Mouse (Mus musculus) thymus, adult 2 months (tissue): Measurements from ENCODE around the gene Ank3. TPM values are rescaled to one million over a fixed set of nuclear protein-coding genes. Genes with fewer than 3 reads are reported as not detected.

Source experiments
- DNase-seq: peaks from one replicate; pipeline ENCODE4 v3.0.0; 2021
- H3K27ac ChIP-seq: fragments of 200-500 bp; 2 replicates; pipeline ENCODE4 v1.5.1; 2012; ENCODE audit warnings: low read length, control low read depth; ENCODE audit not compliant: control insufficient read depth, insufficient read depth
- H3K27me3 ChIP-seq: fragments of 200-500 bp; 2 replicates; pipeline ENCODE4 v1.6.1; 2012; ENCODE audit warnings: mild to moderate bottlenecking, low read length, moderate library complexity, mixed read lengths; ENCODE audit not compliant: control insufficient read depth, insufficient read depth
- H3K36me3 ChIP-seq: fragments of 200-500 bp; 2 replicates; pipeline ENCODE4 v1.6.1; 2012; ENCODE audit warnings: mild to moderate bottlenecking, low read length, moderate library complexity; ENCODE audit not compliant: control insufficient read depth, insufficient read depth
- H3K4me1 ChIP-seq: fragments of 200-500 bp; replicated peaks from 2 replicates; pipeline ENCODE4 v1.6.1; 2012; ENCODE audit warnings: low read length; ENCODE audit not compliant: control insufficient read depth, insufficient read depth
- H3K4me3 ChIP-seq: fragments of 200-500 bp; 2 replicates; pipeline ENCODE4 v1.5.1; 2012; ENCODE audit warnings: mild to moderate bottlenecking, low read length, control low read depth, moderate library complexity; ENCODE audit not compliant: control insufficient read depth, insufficient read depth
- CTCF ChIP-seq: fragments of 200-500 bp; IDR thresholded peaks from 2 replicates; pipeline ENCODE4 v1.5.1; 2012; ENCODE audit warnings: mild to moderate bottlenecking, control low read depth, low read length, moderate library complexity, borderline replicate concordance; ENCODE audit not compliant: control insufficient read depth, poor library complexity, insufficient read depth; ENCODE audit errors: extremely low read depth
- POLR2A ChIP-seq: fragments of 200-500 bp; IDR thresholded peaks from 2 replicates; pipeline ENCODE4 v1.6.1; 2012; ENCODE audit warnings: mild to moderate bottlenecking, low read length, control low read depth, moderate library complexity; ENCODE audit not compliant: control insufficient read depth, poor library complexity, insufficient read depth; ENCODE audit errors: extremely low read depth
- WGBS: fragments of 180-500 bp; shearing (Covaris S2); methylation state at CpG from one replicate; pipeline ENCODE4 v1.1.7; 2018; 5-methylcytosine and 5-hydroxymethylcytosine counted together
- polyA plus RNA-seq: library from polyadenylated mRNA; depleted of rRNA; stranded (reverse); fragments of >200 nt; gene quantifications from 2 replicates; pipeline ENCODE4 v1.2.3, GENCODE M21; 2012

Gene Ank3
- polyA plus RNA-seq, 1 experiment: 4.2 TPM

DNA sequence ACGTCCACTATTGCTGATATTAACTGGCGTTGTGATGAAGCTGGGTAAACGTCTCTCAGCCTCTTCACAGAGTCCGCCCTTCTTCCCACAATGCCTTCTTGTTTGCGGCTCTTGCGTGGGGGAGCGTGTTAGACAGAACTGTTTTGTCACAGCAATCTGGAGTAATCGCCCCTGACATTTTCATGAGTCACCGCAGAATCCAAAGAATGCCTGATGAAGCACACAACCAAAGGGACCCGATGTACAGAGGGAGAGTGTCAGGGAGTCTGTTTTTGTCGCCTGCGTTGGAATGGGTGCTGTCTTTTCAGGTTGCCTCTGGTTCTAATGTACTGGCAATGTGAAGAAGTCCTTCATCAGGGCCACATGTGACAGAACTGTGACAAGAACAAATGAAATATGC is 181.0 kb downstream of the Ank3 start:
- no peak for TF ChIP-seq POLR2A
- no peak for TF ChIP-seq CTCF
- H3K4me1 ChIP-seq: 0 out of 2 replicates have a peak, but pooled peaks cover 3% of the 10 kb centered on the region
- WGBS: 90% methylated on average over 12 of the region's 12 CpGs
- H3K4me3 ChIP-seq: no peak overlapping the region
- no peak overlapping the region for H3K27ac ChIP-seq
- no peaks in the 10 kb centered on the region for H3K27me3 ChIP-seq
- no peaks in the 10 kb centered on the region for H3K36me3 ChIP-seq
- DNase-seq: no peak

DNA sequence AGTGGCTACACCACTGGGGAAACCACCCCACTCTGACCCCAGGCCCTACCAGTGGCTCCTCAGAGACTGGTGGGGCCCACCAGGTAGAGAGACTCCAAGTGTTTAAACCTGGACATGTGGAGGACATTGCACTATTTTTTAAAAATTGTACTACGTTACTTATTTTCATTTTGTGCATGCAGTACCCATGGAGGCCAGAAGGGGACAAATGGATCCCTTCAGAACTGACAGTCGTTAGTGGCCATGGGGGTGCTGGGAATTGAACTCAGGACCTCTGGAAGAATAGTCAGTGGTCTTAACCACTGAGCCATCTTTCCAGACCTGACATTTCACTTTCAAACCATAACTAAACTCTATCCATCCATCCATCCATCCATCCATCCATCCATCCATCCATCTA is 183.0 kb downstream of the Ank3 start:
- no peak for DNase-seq
- no peak overlapping the region for H3K4me3 ChIP-seq
- no peaks in the 10 kb centered on the region for H3K36me3 ChIP-seq
- no peak for TF ChIP-seq CTCF
- no peak for TF ChIP-seq POLR2A
- H3K27me3 ChIP-seq: no peaks in the 10 kb centered on the region
- no peak overlapping the region for H3K27ac ChIP-seq
- H3K4me1 ChIP-seq: 0 out of 2 replicates have a peak, but pooled peaks cover 3% of the 10 kb centered on the region
- 93% methylated on average over 2 of the region's 2 CpGs for WGBS

DNA sequence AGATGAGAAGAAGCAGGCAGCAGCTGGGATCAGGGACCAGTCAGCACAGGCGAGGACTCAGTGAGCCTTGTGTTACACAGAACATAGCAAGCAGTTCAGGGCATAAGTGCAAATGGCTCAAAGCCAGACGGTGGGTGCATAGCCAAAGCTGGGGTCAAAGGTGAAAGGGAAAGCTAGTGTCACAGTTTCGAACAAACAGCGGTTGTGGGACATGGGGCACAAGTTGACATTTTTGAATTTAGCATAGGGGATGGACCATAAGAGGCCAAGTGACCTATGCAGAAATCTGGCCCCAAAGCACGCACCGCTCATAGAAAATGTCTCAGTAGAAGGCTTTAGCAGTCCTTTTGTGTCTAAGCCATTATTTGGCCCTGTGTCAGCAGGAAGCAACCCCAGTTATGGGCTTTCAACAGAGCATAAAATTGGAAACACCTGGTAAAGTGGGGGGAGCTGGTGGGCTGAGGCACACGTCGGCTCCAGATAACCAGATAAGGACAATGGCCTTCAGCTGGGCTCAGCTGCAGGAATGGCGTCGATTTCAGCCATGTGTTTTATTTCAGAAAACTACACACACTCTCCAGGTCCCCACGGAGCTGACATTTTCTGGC is 185.4 kb downstream of the Ank3 start:
- Histone ChIP-seq H3K36me3 (no peaks in the 10 kb centered on the region), H3K27ac (no peak overlapping the region), H3K27me3 (no peaks in the 10 kb centered on the region), H3K4me1 (0 out of 2 replicates have a peak, but pooled peaks cover 3% of the 10 kb centered on the region), H3K4me3 (no peak overlapping the region)
- no peak for TF ChIP-seq CTCF
- TF ChIP-seq POLR2A: no peak
- 58% methylated on average over 11 of the region's 11 CpGs for WGBS
- DNase-seq: no peak

DNA sequence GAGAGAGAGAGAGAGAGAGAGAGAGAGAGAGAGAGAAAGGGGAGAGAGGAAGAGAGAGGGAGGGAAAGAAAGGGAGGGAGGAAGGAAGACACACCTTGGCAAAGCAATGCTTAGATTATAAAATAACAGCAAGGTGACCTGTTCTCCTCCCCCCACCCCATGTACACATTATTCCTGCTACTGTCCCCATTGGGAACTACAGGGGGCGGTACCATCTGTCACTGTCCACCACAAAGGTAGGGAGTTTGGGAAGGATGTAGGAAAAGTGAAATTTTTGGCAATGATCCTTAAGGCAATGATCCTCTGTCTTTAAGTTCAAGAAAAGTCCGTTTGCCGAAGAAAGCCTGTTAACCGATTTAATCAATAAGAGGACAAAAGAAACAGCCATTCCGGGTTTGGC is 186.0 kb downstream of the Ank3 start:
- H3K4me1 ChIP-seq: 0 out of 2 replicates have a peak, but pooled peaks cover 3% of the 10 kb centered on the region
- WGBS: 86% methylated on average over 5 of the region's 5 CpGs
- H3K36me3 ChIP-seq: no peaks in the 10 kb centered on the region
- no peaks in the 10 kb centered on the region for H3K27me3 ChIP-seq
- no peak overlapping the region for H3K27ac ChIP-seq
- no peak for DNase-seq
- TF ChIP-seq POLR2A: no peak
- TF ChIP-seq CTCF: no peak
- H3K4me3 ChIP-seq: no peak overlapping the region

DNA sequence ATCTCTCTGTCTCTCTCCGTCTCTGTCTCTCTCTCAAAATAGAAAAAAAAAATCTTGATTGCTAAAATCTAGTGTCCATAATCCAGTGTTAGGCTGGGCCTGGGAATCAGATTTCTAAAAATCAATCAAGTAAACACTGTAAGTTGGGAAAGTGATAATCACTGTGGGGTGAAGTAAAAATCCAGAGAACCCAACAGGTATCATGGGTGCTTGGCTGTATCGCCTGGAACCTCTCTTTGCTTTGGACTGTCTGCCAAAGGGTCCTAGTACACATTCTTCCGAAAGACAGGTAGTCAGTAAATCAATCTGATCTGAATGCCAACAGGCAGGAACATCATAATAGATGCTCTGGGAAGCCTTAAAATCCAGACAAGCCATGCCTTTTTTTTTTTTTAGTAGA is 186.7 kb downstream of the Ank3 start:
- TF ChIP-seq POLR2A (no peak), CTCF (no peak)
- no peak overlapping the region for H3K27ac ChIP-seq
- WGBS: 89% methylated on average over 3 of the region's 3 CpGs
- no peak for DNase-seq
- 0 out of 2 replicates have a peak, but pooled peaks cover 3% of the 10 kb centered on the region for H3K4me1 ChIP-seq
- no peak overlapping the region for H3K4me3 ChIP-seq
- no peaks in the 10 kb centered on the region for H3K36me3 ChIP-seq
- H3K27me3 ChIP-seq: no peaks in the 10 kb centered on the region

DNA sequence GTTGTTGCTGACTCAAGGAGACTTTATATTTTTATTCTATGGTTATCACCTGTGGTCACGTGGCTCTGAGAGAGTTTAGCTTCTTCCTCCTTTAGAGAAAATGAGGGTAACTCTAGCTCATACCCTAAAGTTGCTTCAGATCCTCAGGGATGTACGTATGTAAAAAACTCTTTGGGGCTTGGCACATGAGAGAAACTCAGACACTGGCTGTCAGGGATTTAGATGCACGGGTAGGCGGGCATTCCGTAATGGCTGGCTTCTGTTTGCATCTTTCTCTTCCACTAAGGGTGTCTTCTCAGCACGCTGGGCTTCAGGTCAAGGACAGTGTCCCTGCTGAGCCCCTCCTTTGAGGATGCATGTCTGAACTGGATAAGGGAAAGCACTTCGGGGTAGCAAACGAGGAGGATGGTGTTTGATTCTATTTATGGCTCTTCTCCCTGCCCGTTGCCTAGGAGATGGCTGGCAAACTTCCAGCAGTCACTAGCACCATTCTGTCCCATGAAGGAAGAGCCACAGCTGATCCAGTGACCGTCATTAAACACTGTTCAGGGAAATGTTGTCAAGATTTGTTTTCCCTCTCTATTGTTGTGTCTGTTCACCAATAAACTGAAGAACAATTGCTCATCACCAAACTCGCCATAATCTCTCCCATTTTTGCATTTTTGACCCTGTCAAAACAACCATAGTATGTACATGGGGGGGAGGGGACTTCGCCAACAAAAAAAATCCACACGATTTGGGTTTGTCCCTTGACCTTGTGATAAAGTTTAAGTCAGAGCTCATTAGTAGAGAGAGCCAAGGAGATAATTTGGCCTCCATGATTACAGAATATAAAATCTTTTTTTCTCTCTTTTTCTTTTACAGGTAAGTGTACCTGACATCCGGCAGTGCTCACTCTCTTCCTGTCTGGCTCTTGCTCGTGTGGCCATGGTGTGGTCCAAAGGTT is 195.9 kb downstream of the Ank3 start:
- Histone ChIP-seq H3K36me3 (no peaks in the 10 kb centered on the region), H3K4me3 (no peak overlapping the region), H3K27ac (no peak overlapping the region), H3K27me3 (no peaks in the 10 kb centered on the region), H3K4me1 (peaks cover 2% of the 10 kb centered on the region; the same call in 1 of the 2 replicates)
- no peak for DNase-seq
- TF ChIP-seq POLR2A (no peak), CTCF (no peak)
- WGBS: 68% methylated on average over 15 of the region's 15 CpGs
